In the genomic region with DNA sequence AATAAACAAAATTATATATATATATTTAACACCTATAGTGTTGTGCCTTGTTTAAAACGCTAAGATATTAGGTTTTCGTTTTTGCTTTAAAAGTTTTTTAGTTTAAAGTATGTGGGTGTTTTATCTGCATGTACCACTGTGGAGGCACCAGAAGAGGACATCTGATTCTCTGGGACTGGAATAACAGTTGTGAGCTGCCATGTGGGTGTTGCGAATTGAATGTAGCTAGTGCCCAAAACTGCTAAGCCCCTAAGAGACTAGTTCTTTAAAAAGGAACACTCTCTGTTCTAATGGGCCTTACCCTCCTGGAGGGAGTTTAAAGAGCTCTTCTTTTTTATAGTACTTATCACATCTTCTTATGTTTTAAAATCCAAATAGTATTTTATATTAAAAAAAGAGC, we compare ENCODE assay signal across 18 mouse cellular contexts. TPM values are rescaled to one million over a fixed set of nuclear protein-coding genes. Genes with fewer than 3 reads are reported as not detected.
DNase-seq lines count a peak whose midpoint lies in the region; TF ChIP-seq lines count a peak whose summit lies in the region.
"Had no signal": no experiment of that assay in that cellular context is flagged by ENCODE, and none has a peak within 500 bp of the region (broad histone marks: within the 10 kb centered on the region; RNA-seq: fewer than 3 reads in every experiment).

No protein-coding gene starts in this region.

- peak; percentile 29 for TF ChIP-seq CTCF in layer of hippocampus, adult 2 months (conservative IDR thresholded peaks at IDR 0.05)

- H3K27ac ChIP-seq in layer of hippocampus, adult 2 months = peak overlapping the region; percentile 80
- H3K27ac ChIP-seq: embryonic facial prominence, embryonic 13.5 days; forebrain, embryonic 12.5 days; heart, embryonic 15.5 days; hindbrain, embryonic 10.5 days; hindbrain, embryonic 14.5 days had no signal

- no peak overlapping the region for H3K4me3 ChIP-seq in layer of hippocampus, adult 2 months
- H3K4me3 ChIP-seq: embryonic facial prominence, embryonic 13.5 days; forebrain, embryonic 12.5 days; heart, embryonic 15.5 days; hindbrain, embryonic 10.5 days had no signal

- peak; percentile 12 to 79 for DNase-seq in layer of hippocampus, adult 18-20 months (ENCODE audit: low spot score in 2 of 2)
- no peak for DNase-seq in layer of hippocampus, postnatal 25 days (ENCODE audit: extremely low spot score in 1 of 2, low spot score in 1 of 2)
- peak; percentile 70 for DNase-seq in brain, adult 2 months (ENCODE audit: low read depth, low spot score)
- peak; percentile 35 to 44 for DNase-seq in layer of hippocampus, adult 2 months (ENCODE audit: low spot score in 2 of 2)
- peak; percentile 60 for DNase-seq in telencephalon, adult 2 months (ENCODE audit: low read depth, low spot score)
- no peak for DNase-seq in heart, adult 8-10 months (ENCODE audit: low spot score)
- DNase-seq: adrenal gland, adult 8-10 months; cerebellum, adult 18-20 months; cerebellum, adult 9-11 months; cerebellum, postnatal 36 days; gastrocnemius, postnatal 10 days; heart, adult 18-20 months; heart, postnatal 14 days had no signal

RNA-seq across cellular contexts. Expression of gene Wdhd1, which starts 11.8 kb away (rescaled TPM):
- 1 to 10 TPM; 4.9 to 5.0 TPM for total RNA-seq in layer of hippocampus, adult 18-20 months (2021)
- total RNA-seq in layer of hippocampus, postnatal 25 days (2021) = 1 to 10 TPM; 5.1 to 5.4 TPM
- total RNA-seq in layer of hippocampus, adult 2 months (2021) = 1 to 10 TPM; 6.6 to 8.8 TPM
- total RNA-seq in heart, adult 8-10 months (2022) = 1 to 10 TPM in 1 of 4 experiments, under 1 TPM in 3; 0.57 to 1.1 (median 0.78) TPM

RNA-seq across cellular contexts. Expression of gene Socs4, which starts 11.9 kb away (rescaled TPM):
- 10 to 100 TPM; 11.7 to 13.2 TPM for total RNA-seq in layer of hippocampus, adult 18-20 months (2021)
- 10 to 100 TPM; 11.1 TPM for total RNA-seq in layer of hippocampus, postnatal 25 days (2021)
- 10 to 100 TPM; 11.1 to 11.8 TPM for total RNA-seq in layer of hippocampus, adult 2 months (2021)
- total RNA-seq in heart, adult 8-10 months (2022) = 10 to 100 TPM; 12.7 to 14.2 (median 13.5) TPM

RNA-seq across cellular contexts. Expression of gene Mapk1ip1l, which starts 33.2 kb away (rescaled TPM):
- total RNA-seq in layer of hippocampus, adult 18-20 months (2021) = 10 to 100 TPM; 49.9 to 59.5 TPM
- total RNA-seq in layer of hippocampus, postnatal 25 days (2021) = 10 to 100 TPM; 57.4 to 61.4 TPM
- total RNA-seq in layer of hippocampus, adult 2 months (2021) = 10 to 100 TPM; 55.1 to 59.2 TPM
- 10 to 100 TPM; 21.8 to 35.6 (median 30.7) TPM for total RNA-seq in heart, adult 8-10 months (2022)

Comparison
In these comparisons a context has a peak if more than half of its experiments do, and no peak if none do; other contexts are left out.
1. DNase-seq: peak in layer of hippocampus, adult 18-20 months (2 of 2), brain, adult 2 months (single experiment), layer of hippocampus, adult 2 months (2 of 2) and telencephalon, adult 2 months (single experiment); none in layer of hippocampus, postnatal 25 days (0 of 2) and heart, adult 8-10 months (single experiment).